Mouse (Mus musculus) testis, adult 2 months (tissue): ENCODE results near the gene Mipol1.

Experiments
- CTCF ChIP-seq: fragments of 200-500 bp; IDR thresholded peaks from 2 replicates; pipeline ENCODE4 v1.5.1; 2012; ENCODE audit warnings: low read depth, mild to moderate bottlenecking, inconsistent platforms, low read length, moderate library complexity; ENCODE audit not compliant: control insufficient read depth, insufficient read depth, insufficient replicate concordance
- POLR2A ChIP-seq: fragments of 200-500 bp; IDR thresholded peaks from 2 replicates; pipeline ENCODE4 v1.6.1; 2012; ENCODE audit warnings: low read depth, mild to moderate bottlenecking, inconsistent platforms, low read length, moderate library complexity; ENCODE audit not compliant: control insufficient read depth

- TF ChIP-seq CTCF (no peak), POLR2A (no peak)
These were observed 34.0 kb upstream of the Mipol1 start for GRCm38 (mm10) chr12:57196286-57196607.
